Mouse (Mus musculus) MEL (cell line): ENCODE measurements around the gene Cry2. TPM values are rescaled to one million over a fixed set of nuclear protein-coding genes. Genes with fewer than 3 reads are reported as not detected.

Experiments used
- DNase-seq: peaks from one replicate; pipeline ENCODE4 v3.0.0; 2011; ENCODE audit warnings: low read depth, low spot score
- H3K27ac ChIP-seq: 2 replicates; pipeline ENCODE4 v1.5.1; 2012; ENCODE audit warnings: low read depth, mild to moderate bottlenecking, control low read depth, low read length, moderate library complexity; ENCODE audit not compliant: control insufficient read depth
- H3K27me3 ChIP-seq, 2 experiments: fragments of 150-350 bp in 1 of 2; sonication (generic) in 1 of 2; 2 replicates each; pipeline ENCODE4 v1.6.1; 2012; ENCODE audit warnings: low read length in 2 of 2, mild to moderate bottlenecking in 2 of 2, improper control_type of control experiment in 1 of 2, moderate library complexity in 1 of 2; ENCODE audit not compliant: insufficient read depth in 2 of 2, control insufficient read depth in 1 of 2
- H3K36me3 ChIP-seq, 2 experiments: 2 replicates each; pipeline ENCODE4 v1.6.1; 2012 to 2014; ENCODE audit warnings: low read length in 2 of 2, improper control_type of control experiment in 1 of 2, inconsistent platforms in 1 of 2, mild to moderate bottlenecking in 1 of 2; ENCODE audit not compliant: insufficient read depth in 2 of 2, control insufficient read depth in 1 of 2
- H3K4me1 ChIP-seq, 2 experiments: fragments of 150-350 bp in 1 of 2; sonication (generic) in 1 of 2; 2 replicates each; pipeline ENCODE4 v1.6.1; 2012; ENCODE audit warnings: low read length in 2 of 2, improper control_type of control experiment in 1 of 2, mild to moderate bottlenecking in 1 of 2; ENCODE audit not compliant: insufficient read depth in 2 of 2, control insufficient read depth in 1 of 2
- H3K4me3 ChIP-seq, 2 experiments: fragments of 150-350 bp in 1 of 2; sonication (generic) in 1 of 2; 2 replicates each; pipeline ENCODE4 v1.5.1; 2012; ENCODE audit warnings: low read depth in 2 of 2, low read length in 2 of 2, mild to moderate bottlenecking in 2 of 2, moderate library complexity in 2 of 2, control low read depth in 1 of 2, improper control_type of control experiment in 1 of 2; ENCODE audit not compliant: control insufficient read depth in 1 of 2, insufficient read depth in 1 of 2
- H3K79me2 ChIP-seq: 2 replicates; pipeline ENCODE4 v1.6.1; 2012; ENCODE audit warnings: mild to moderate bottlenecking, low read length, moderate library complexity; ENCODE audit not compliant: control insufficient read depth, poor library complexity, insufficient read depth
- H3K9ac ChIP-seq: 2 replicates; pipeline ENCODE4 v1.6.1; 2012; ENCODE audit warnings: low read depth, mild to moderate bottlenecking, control low read depth, low read length, moderate library complexity; ENCODE audit not compliant: control insufficient read depth, poor library complexity, severe bottlenecking
- H3K9me3 ChIP-seq: fragments of 150-350 bp; sonication (generic); replicated peaks from 2 replicates; pipeline ENCODE4 v1.6.1; 2012; ENCODE audit warnings: mild to moderate bottlenecking, low read length, improper control_type of control experiment, moderate library complexity; ENCODE audit not compliant: insufficient read depth
- CHD1 ChIP-seq: IDR thresholded peaks from 2 replicates; pipeline ENCODE4 v1.6.1; 2012; ENCODE audit warnings: low read depth, mild to moderate bottlenecking, inconsistent platforms, low read length, improper control_type of control experiment
- CHD2 ChIP-seq: IDR thresholded peaks from 2 replicates; pipeline ENCODE4 v1.6.1; 2011; ENCODE audit warnings: low read length, improper control_type of control experiment
- CTCF ChIP-seq, 3 experiments: IDR thresholded peaks in 2 of 3; conservative IDR thresholded peaks in 1 of 3; 2 replicates each; pipeline ENCODE4 v1.5.1; 2011 to 2012; ENCODE audit warnings: low read length in 3 of 3, low read depth in 2 of 3, mild to moderate bottlenecking in 2 of 3, improper control_type of control experiment in 1 of 3, inconsistent platforms in 1 of 3, mixed read lengths in 1 of 3, moderate library complexity in 1 of 3; ENCODE audit not compliant: control insufficient read depth in 1 of 3, insufficient read depth in 1 of 3, poor library complexity in 1 of 3, severe bottlenecking in 1 of 3
- ELF1 ChIP-seq: IDR thresholded peaks from 2 replicates; pipeline ENCODE4 v1.6.1; 2014; ENCODE audit warnings: low read depth, mild to moderate bottlenecking, inconsistent platforms, low read length, improper control_type of control experiment, moderate library complexity
- GATA1 ChIP-seq: IDR thresholded peaks from 2 replicates; pipeline ENCODE4 v1.6.1; 2011; ENCODE audit warnings: low read depth, low read length, improper control_type of control experiment
- HCFC1 ChIP-seq: IDR thresholded peaks from 2 replicates; pipeline ENCODE4 v1.6.1; 2012; ENCODE audit warnings: low read depth, mild to moderate bottlenecking, inconsistent platforms, low read length, improper control_type of control experiment, moderate library complexity
- KAT2A ChIP-seq: conservative IDR thresholded peaks from 2 replicates; pipeline ENCODE4 v1.6.1; 2012; ENCODE audit warnings: low read depth, low read length, improper control_type of control experiment, inconsistent platforms
- POLR2A ChIP-seq, 2 experiments: IDR thresholded peaks; 2 replicates each; pipeline ENCODE4 v1.6.1; 2011 to 2012; ENCODE audit warnings: low read length in 2 of 2, mild to moderate bottlenecking in 2 of 2, control low read depth in 1 of 2, improper control_type of control experiment in 1 of 2, low read depth in 1 of 2, moderate library complexity in 1 of 2; ENCODE audit not compliant: control insufficient read depth in 1 of 2, insufficient read depth in 1 of 2, poor library complexity in 1 of 2
- POLR2AphosphoS2 ChIP-seq: IDR thresholded peaks from 2 replicates; pipeline ENCODE4 v1.6.1; 2011; ENCODE audit warnings: low read length, improper control_type of control experiment
- RAD21 ChIP-seq: IDR thresholded peaks from 2 replicates; pipeline ENCODE4 v1.6.1; 2011; ENCODE audit warnings: mild to moderate bottlenecking, low read depth, low read length, improper control_type of control experiment
- SIN3A ChIP-seq: IDR thresholded peaks from 2 replicates; pipeline ENCODE4 v1.6.1; 2012; ENCODE audit warnings: low read length, improper control_type of control experiment, inconsistent platforms
- SMC3 ChIP-seq: IDR thresholded peaks from 2 replicates; pipeline ENCODE4 v1.6.1; 2011; ENCODE audit warnings: low read depth, low read length, improper control_type of control experiment
- TAL1 ChIP-seq: IDR thresholded peaks from 2 replicates; pipeline ENCODE4 v1.6.1; 2012; ENCODE audit warnings: mild to moderate bottlenecking, inconsistent platforms, low read length, moderate library complexity, mixed read lengths
- TCF12 ChIP-seq: IDR thresholded peaks from 2 replicates; pipeline ENCODE4 v1.6.1; 2014; ENCODE audit warnings: low read depth, mild to moderate bottlenecking, inconsistent platforms, low read length, improper control_type of control experiment, moderate library complexity
- USF2 ChIP-seq, 2 experiments: IDR thresholded peaks; 2 replicates each; pipeline ENCODE4 v1.6.1; 2011 to 2012; ENCODE audit warnings: improper control_type of control experiment in 2 of 2, low read length in 2 of 2, borderline replicate concordance in 1 of 2, inconsistent platforms in 1 of 2, low read depth in 1 of 2, mild to moderate bottlenecking in 1 of 2; ENCODE audit not compliant: insufficient read depth in 1 of 2
- ZC3H11A ChIP-seq: IDR thresholded peaks from 2 replicates; pipeline ENCODE4 v1.6.1; 2012; ENCODE audit warnings: low read depth, mild to moderate bottlenecking, inconsistent platforms, low read length, improper control_type of control experiment
- ZNF384 ChIP-seq: IDR thresholded peaks from 2 replicates; pipeline ENCODE4 v1.6.1; 2012; ENCODE audit warnings: low read depth, mild to moderate bottlenecking, inconsistent platforms, low read length, improper control_type of control experiment
- polyA plus RNA-seq, 2 experiments: library from polyadenylated mRNA; stranded (reverse) in 1 of 2; unstranded in 1 of 2; fragments of >175 nt in 1 of 2; fragments of >200 nt in 1 of 2; gene quantifications; 2 replicates each; pipeline versions ENCODE4 v1.2.1 to v1.2.4; 2012; ENCODE audit warnings: low replicate concordance in 2 of 2, low read depth in 1 of 2; ENCODE audit not compliant: insufficient read length in 2 of 2, insufficient read depth in 1 of 2, missing spikeins in 1 of 2
- total RNA-seq: library from RNA; depleted of rRNA; stranded (reverse); fragments of 300-350 nt; gene quantifications from 2 replicates; pipeline ENCODE4 v1.2.3, GENCODE M21; 2012

The Cry2 gene
- total and polyA plus RNA-seq, 3 experiments, result 13.3 to 36.2 TPM; not detected in 1

DNA sequence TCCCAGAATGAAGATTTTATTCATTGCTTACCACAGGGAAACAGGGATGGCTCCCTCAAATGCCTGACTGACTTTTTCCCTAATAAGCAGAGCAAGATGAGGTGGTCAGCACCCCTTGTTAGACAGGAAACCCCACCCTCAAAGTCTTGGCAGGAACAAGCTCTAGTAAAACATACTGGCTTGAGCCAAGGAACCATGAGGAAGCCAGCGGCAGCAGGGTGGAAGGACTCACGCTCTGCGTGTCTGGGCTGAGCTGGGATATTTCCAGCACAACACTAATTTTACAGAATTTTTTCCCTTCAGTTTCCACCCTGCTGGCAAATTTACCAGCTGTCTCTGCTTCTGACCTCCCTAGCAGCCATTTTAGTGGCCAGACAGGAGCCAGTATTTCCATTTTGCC, 7.4 kb downstream of the Cry2 start:
- H3K4me1 ChIP-seq, result peaks cover 9 to 13% of the 10 kb centered on the region in 2 experiments
- H3K79me2 ChIP-seq, result peaks cover 42% of the 10 kb centered on the region
- peaks cover 11 to 15% of the 10 kb centered on the region in 2 experiments for H3K36me3 ChIP-seq
- H3K9ac ChIP-seq, result no peak overlapping the region
- TF ChIP-seq TCF12, result no peak
- no peak for TF ChIP-seq KAT2A
- no peak for TF ChIP-seq TAL1
- TF ChIP-seq ELF1, result no peak
- TF ChIP-seq SMC3, result no peak
- TF ChIP-seq GATA1, result no peak
- TF ChIP-seq, all 39 proteins: peak for 0
- Histone ChIP-seq H3K4me3 (no peak overlapping the region), H3K27me3 (no peaks in the 10 kb centered on the region), H3K27ac (no peak overlapping the region), H3K9me3 (no peaks in the 10 kb centered on the region)
- DNase-seq, result no peak

DNA sequence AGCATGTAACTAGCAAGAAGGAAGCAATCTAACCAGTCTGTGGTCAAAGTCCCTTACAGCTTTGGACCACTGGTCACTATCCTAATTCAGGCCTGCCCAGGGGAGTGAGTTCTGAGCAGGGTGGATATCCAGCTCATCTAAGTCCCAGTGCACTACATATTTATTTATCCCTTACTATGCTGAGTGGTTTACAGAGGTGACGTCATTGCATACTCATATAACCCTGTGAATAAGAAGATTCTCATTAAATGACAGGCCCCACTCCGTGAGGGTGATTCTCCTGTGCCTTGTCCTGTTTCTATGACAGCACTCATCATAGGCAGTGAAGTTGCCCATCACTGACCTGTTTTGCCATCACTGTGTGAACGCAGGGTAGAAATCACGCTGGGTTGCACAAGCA, 8.5 kb downstream of the Cry2 start:
- no peak for DNase-seq
- H3K36me3 ChIP-seq, result peaks cover 5 to 23% of the 10 kb centered on the region in 2 experiments
- no peaks in the 10 kb centered on the region for H3K27me3 ChIP-seq
- H3K9me3 ChIP-seq, result no peaks in the 10 kb centered on the region
- H3K27ac ChIP-seq, result no peak overlapping the region
- peaks cover 5% of the 10 kb centered on the region in 2 experiments; a peak in 3 of 4 replicates for H3K4me1 ChIP-seq
- H3K9ac ChIP-seq, result no peak overlapping the region
- H3K79me2 ChIP-seq, result peaks cover 32% of the 10 kb centered on the region
- H3K4me3 ChIP-seq, result no peak overlapping the region
- TF ChIP-seq POLR2AphosphoS2 (no peak), SIN3A (no peak), CTCF (IDR thresholded peaks at IDR 0.05 in 2 of 3, conservative IDR thresholded peaks at IDR 0.05 in 1 of 3; ENCODE audit: control insufficient read depth in 1 of 3, insufficient read depth in 1 of 3, low read depth in 2 of 3, low read length in 3 of 3, poor library complexity in 1 of 3, severe bottlenecking in 1 of 3) (no peak), POLR2A (IDR thresholded peaks at IDR 0.05; ENCODE audit: control insufficient read depth in 1 of 2, insufficient read depth in 1 of 2, low read depth in 1 of 2, low read length in 2 of 2, poor library complexity in 1 of 2) (no peak), RAD21 (no peak), USF2 (IDR thresholded peaks at IDR 0.05; ENCODE audit: borderline replicate concordance in 1 of 2, insufficient read depth in 1 of 2, low read depth in 1 of 2, low read length in 2 of 2) (no peak), CHD1 (no peak), HCFC1 (no peak), ELF1 (no peak), ZC3H11A (no peak), KAT2A (no peak), ZNF384 (no peak), CHD2 (no peak)
